Mouse (Mus musculus): ENCODE measurements around the gene Htatip2. TPM values are rescaled to one million over a fixed set of nuclear protein-coding genes. Genes with fewer than 3 reads are reported as not detected.
A peak's percentile ranks its signal among the peaks of the same experiment; 100 is the strongest.

The Htatip2 gene
- 10 to 100 TPM; 10.0 to 12.7 TPM for total RNA-seq (2021)

- peak; percentile 30 to 41 for DNase-seq
These were observed at the start of gene Htatip2 for GRCm38 (mm10) chr7:49758934-49759571. TSS of gene Htatip2 (plus strand) at chr7:49759115.

- no peak for DNase-seq
These were observed 49.4 kb upstream of the Htatip2 start for GRCm38 (mm10) chr7:49709381-49710021.

GRCm38 (mm10) chr7:49717942-49718733 is 40.8 kb upstream of the Htatip2 start:
- DNase-seq = no peak

GRCm38 (mm10) chr7:49734342-49734741 is 24.6 kb upstream of the Htatip2 start:
- no peak for DNase-seq

GRCm38 (mm10) chr7:49739448-49739847 is 19.5 kb upstream of the Htatip2 start:
- no peak for DNase-seq

- DNase-seq = no peak
These were observed 17.4 kb upstream of the Htatip2 start for GRCm38 (mm10) chr7:49741474-49741873.

- DNase-seq = no peak
These were observed 17.0 kb upstream of the Htatip2 start for GRCm38 (mm10) chr7:49741923-49742322.

- no peak for DNase-seq
These were observed 7.8 kb upstream of the Htatip2 start for GRCm38 (mm10) chr7:49751148-49751547.

GRCm38 (mm10) chr7:49752730-49753506 is 6.0 kb upstream of the Htatip2 start:
- DNase-seq = no peak

- DNase-seq = peak; percentile 46 to 47
These were observed 4.1 kb upstream of the Htatip2 start for GRCm38 (mm10) chr7:49754767-49755166.

- peak; percentile 44 to 55 for DNase-seq
These were observed 3.7 kb downstream of the Htatip2 start for GRCm38 (mm10) chr7:49762605-49763004.

- DNase-seq = no peak
These were observed 5.2 kb downstream of the Htatip2 start for GRCm38 (mm10) chr7:49764011-49764716.

GRCm38 (mm10) chr7:49766166-49766565 is 7.3 kb downstream of the Htatip2 start:
- DNase-seq = no peak

- DNase-seq = no peak
These were observed 9.6 kb downstream of the Htatip2 start for GRCm38 (mm10) chr7:49768509-49768908.

- DNase-seq = no peak
These were observed 15.5 kb downstream of the Htatip2 start for GRCm38 (mm10) chr7:49774396-49774795.

- no peak for DNase-seq
These were observed 18.7 kb downstream of the Htatip2 start for GRCm38 (mm10) chr7:49777585-49777984.

- DNase-seq = peak; percentile 97 to 98
These were observed 19.4 kb downstream of the Htatip2 start, which contains the start of gene Prmt3 for GRCm38 (mm10) chr7:49778114-49778901. TSS of gene Prmt3 (plus strand) at chr7:49778346.

- no peak for DNase-seq
These were observed 20.1 kb downstream of the Htatip2 start for GRCm38 (mm10) chr7:49778904-49779615.

GRCm38 (mm10) chr7:49783017-49783416 is 24.1 kb downstream of the Htatip2 start:
- DNase-seq = no peak

GRCm38 (mm10) chr7:49785141-49785540 is 26.2 kb downstream of the Htatip2 start:
- no peak for DNase-seq
